Mouse (Mus musculus) midbrain, embryonic 12.5 days (tissue): ENCODE measurements at regions not wholly inside any gene's neighbourhood (a gene's known extent, or its start where the extent isn't known, plus 50 kb on each side); places are given as distances from the start of the nearest gene placed in this dataset.

Experiments used
- ATAC-seq: fragments of 200-750 bp; cut with Nextera tagmentation; 2 replicates; pipeline ENCODE4 v1.8.0; 2017; ENCODE audit warnings: low read depth, moderate TSS enrichment, moderate library complexity; ENCODE audit not compliant: low FRiP score
- H3K27ac ChIP-seq: fragments of 300-500 bp; sonication (generic); replicated peaks from 2 replicates; pipeline ENCODE4 v1.5.1; 2016; ENCODE audit warnings: mild to moderate bottlenecking
- H3K27me3 ChIP-seq: fragments of 300-500 bp; sonication (generic); 2 replicates; pipeline ENCODE4 v1.6.1; 2016; ENCODE audit warnings: mild to moderate bottlenecking
- H3K36me3 ChIP-seq: fragments of 300-500 bp; sonication (generic); 2 replicates; pipeline ENCODE4 v1.6.1; 2016
- H3K4me1 ChIP-seq: fragments of 300-500 bp; sonication (generic); 2 replicates; pipeline ENCODE4 v1.6.1; 2016
- H3K4me2 ChIP-seq: fragments of 300-500 bp; sonication (generic); replicated peaks from 2 replicates; pipeline ENCODE4 v1.6.1; 2016; ENCODE audit warnings: mild to moderate bottlenecking, moderate library complexity
- H3K4me3 ChIP-seq: fragments of 300-500 bp; sonication (generic); 2 replicates; pipeline ENCODE4 v1.5.1; 2016; ENCODE audit warnings: mild to moderate bottlenecking
- H3K9ac ChIP-seq: fragments of 300-500 bp; sonication (generic); replicated peaks from 2 replicates; pipeline ENCODE4 v1.6.1; 2016; ENCODE audit warnings: mild to moderate bottlenecking, moderate library complexity
- H3K9me3 ChIP-seq: fragments of 300-500 bp; sonication (generic); 2 replicates; pipeline ENCODE4 v1.6.1; 2016; ENCODE audit warnings: mild to moderate bottlenecking
- WGBS: fragments of 180-500 bp; shearing (Covaris S2); methylation state at CpG from one replicate; pipeline ENCODE4 v1.1.7; 2016; 5-methylcytosine and 5-hydroxymethylcytosine counted together

GRCm38 (mm10) chr14:80249882-80250281 is 266.0 kb downstream of the Olfm4 start:
- H3K9me3 ChIP-seq: no peaks in the 10 kb centered on the region
- 84% methylated on average over 1 of the region's 1 CpGs for WGBS
- H3K27ac ChIP-seq: no peak overlapping the region
- H3K4me3 ChIP-seq: no peak overlapping the region
- no peak overlapping the region for H3K9ac ChIP-seq
- H3K36me3 ChIP-seq: no peaks in the 10 kb centered on the region
- no peak for ATAC-seq
- no peaks in the 10 kb centered on the region for H3K4me1 ChIP-seq
- H3K4me2 ChIP-seq: no peak overlapping the region
- no peaks in the 10 kb centered on the region for H3K27me3 ChIP-seq

- H3K4me1 ChIP-seq: no peaks in the 10 kb centered on the region
- H3K4me3 ChIP-seq: no peak overlapping the region
- ATAC-seq: no peak
- no peaks in the 10 kb centered on the region for H3K27me3 ChIP-seq
- H3K9me3 ChIP-seq: no peaks in the 10 kb centered on the region
- no peak overlapping the region for H3K4me2 ChIP-seq
- H3K9ac ChIP-seq: no peak overlapping the region
- H3K27ac ChIP-seq: no peak overlapping the region
- H3K36me3 ChIP-seq: no peaks in the 10 kb centered on the region
- WGBS: 54% methylated on average over 3 of the region's 3 CpGs
Observed at GRCm38 (mm10) chr14:80257086-80257485, 273.2 kb downstream of the Olfm4 start.

DNA sequence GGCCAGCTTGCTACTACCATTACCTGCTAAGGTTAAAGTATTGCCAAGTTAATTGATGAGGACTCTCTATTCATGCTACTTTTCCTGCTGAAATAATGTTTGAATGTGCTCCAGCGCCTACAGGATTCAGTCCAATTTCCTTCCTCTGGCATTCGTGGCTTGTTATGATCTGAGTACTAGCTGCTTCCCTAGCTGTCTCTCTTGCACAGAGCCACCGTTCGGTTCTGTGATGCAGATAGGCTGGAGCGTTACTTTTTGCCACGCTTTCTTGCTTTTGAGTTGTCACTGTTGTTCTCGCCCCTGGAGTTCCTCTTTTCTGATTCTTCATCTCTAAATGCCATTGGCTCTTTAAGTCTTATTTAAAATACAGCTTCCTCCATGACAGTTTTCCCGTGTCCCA is 279.3 kb downstream of the Olfm4 start:
- no peaks in the 10 kb centered on the region for H3K9me3 ChIP-seq
- H3K4me1 ChIP-seq: peaks cover 5% of the 10 kb centered on the region
- WGBS: 70% methylated on average over 8 of the region's 8 CpGs
- ATAC-seq: no peak
- no peaks in the 10 kb centered on the region; the same call in 1 of the 2 replicates for H3K27me3 ChIP-seq
- no peaks in the 10 kb centered on the region for H3K36me3 ChIP-seq
- no peak overlapping the region for H3K4me3 ChIP-seq
- no peak overlapping the region for H3K27ac ChIP-seq
- H3K4me2 ChIP-seq: no peak overlapping the region
- no peak overlapping the region for H3K9ac ChIP-seq

DNA sequence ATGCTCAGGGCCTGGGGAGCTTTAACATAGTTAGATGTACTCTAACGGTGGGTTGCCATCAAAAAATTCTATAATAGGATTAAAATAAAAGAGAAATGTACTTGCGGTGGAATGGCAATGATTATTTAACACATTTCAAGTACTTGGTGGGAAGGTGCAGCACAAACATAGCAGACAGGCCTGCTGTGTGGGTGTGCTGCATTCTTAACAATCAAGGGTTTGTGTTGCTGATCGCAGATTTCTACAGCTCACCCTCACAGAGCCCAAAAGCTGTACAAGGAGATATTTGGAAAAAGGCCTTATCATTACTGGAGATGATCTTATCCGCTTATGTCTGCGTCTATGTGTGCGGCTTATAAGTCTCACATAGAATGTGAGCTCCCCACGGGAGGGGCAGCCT is 281.2 kb downstream of the Olfm4 start:
- Histone ChIP-seq H3K4me3 (no peak overlapping the region), H3K9ac (no peak overlapping the region), H3K27ac (no peak overlapping the region), H3K9me3 (no peaks in the 10 kb centered on the region), H3K36me3 (no peaks in the 10 kb centered on the region), H3K4me2 (no peak overlapping the region), H3K27me3 (no peaks in the 10 kb centered on the region; the same call in 1 of the 2 replicates), H3K4me1 (peaks cover 9% of the 10 kb centered on the region)
- WGBS: 86% methylated on average over 7 of the region's 7 CpGs
- no peak for ATAC-seq

- H3K4me3 ChIP-seq: no peak overlapping the region
- 52% methylated on average over 7 of the region's 7 CpGs for WGBS
- ATAC-seq: peak; percentile 81
- H3K27me3 ChIP-seq: peaks cover 4% of the 10 kb centered on the region
- H3K36me3 ChIP-seq: no peaks in the 10 kb centered on the region
- no peaks in the 10 kb centered on the region for H3K9me3 ChIP-seq
- peaks cover 11% of the 10 kb centered on the region for H3K4me1 ChIP-seq
- no peak overlapping the region for H3K27ac ChIP-seq
- H3K4me2 ChIP-seq: no peak overlapping the region
- H3K9ac ChIP-seq: no peak overlapping the region
Observed at GRCm38 (mm10) chr14:80269179-80269951, 285.5 kb downstream of the Olfm4 start.

- Histone ChIP-seq H3K36me3 (no peaks in the 10 kb centered on the region), H3K4me2 (no peak overlapping the region), H3K27ac (no peak overlapping the region), H3K4me3 (no peak overlapping the region), H3K27me3 (peaks cover 4% of the 10 kb centered on the region), H3K4me1 (peaks cover 11% of the 10 kb centered on the region), H3K9me3 (no peaks in the 10 kb centered on the region), H3K9ac (no peak overlapping the region)
- ATAC-seq: peak; percentile 52
- 64% methylated on average over 13 of the region's 13 CpGs for WGBS
Observed at GRCm38 (mm10) chr14:80270063-80270462, 286.2 kb downstream of the Olfm4 start.

DNA sequence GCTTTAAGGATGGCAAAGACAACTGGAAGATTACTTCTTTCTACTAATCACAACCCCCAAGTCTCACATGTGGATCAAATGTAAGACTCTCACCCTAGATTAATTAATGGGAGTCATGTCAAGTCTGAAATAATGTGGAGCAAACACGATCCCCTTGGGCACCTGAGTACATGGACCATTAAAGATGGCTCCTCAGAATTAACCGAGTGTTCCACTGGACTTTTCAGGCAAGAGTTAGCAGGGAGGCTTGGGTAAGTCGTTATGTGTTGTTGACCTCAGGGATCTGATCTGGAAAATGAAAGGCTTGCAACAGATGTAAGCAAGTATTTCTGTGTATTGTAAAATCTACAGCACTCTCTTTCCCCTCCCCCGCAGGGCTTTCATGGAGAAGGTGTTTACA is 296.3 kb downstream of the Olfm4 start:
- 79% methylated on average over 4 of the region's 4 CpGs for WGBS
- Histone ChIP-seq H3K27ac (no peak overlapping the region), H3K9me3 (no peaks in the 10 kb centered on the region), H3K9ac (no peak overlapping the region), H3K4me2 (no peak overlapping the region), H3K27me3 (no peaks in the 10 kb centered on the region), H3K36me3 (no peaks in the 10 kb centered on the region), H3K4me3 (no peak overlapping the region), H3K4me1 (no peaks in the 10 kb centered on the region)
- ATAC-seq: no peak

DNA sequence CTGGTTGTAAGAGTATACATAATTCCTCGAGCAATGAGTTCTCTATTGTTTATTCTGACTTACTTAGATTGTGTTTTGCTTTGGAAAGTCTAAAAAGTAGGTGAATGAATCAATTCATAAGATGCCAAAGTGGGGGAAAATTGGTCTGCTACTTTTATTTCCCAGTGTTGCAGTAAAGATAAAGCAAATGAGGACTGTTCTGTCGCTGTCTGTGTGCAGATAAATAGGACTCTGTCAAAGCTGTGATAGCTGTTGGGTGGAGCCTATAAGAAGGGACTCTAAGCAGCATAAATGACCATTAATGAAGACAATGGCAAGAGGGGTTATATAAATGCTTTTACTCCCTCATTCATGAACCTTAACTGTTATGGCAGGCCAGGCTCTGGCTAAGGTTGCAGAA is 299.8 kb downstream of the Olfm4 start:
- Histone ChIP-seq H3K4me2 (no peak overlapping the region), H3K27ac (no peak overlapping the region), H3K4me3 (no peak overlapping the region), H3K36me3 (no peaks in the 10 kb centered on the region), H3K4me1 (no peaks in the 10 kb centered on the region; the same call in 1 of the 2 replicates), H3K27me3 (no peaks in the 10 kb centered on the region), H3K9me3 (no peaks in the 10 kb centered on the region), H3K9ac (no peak overlapping the region)
- WGBS: 68% methylated on average over 2 of the region's 2 CpGs
- ATAC-seq: no peak

DNA sequence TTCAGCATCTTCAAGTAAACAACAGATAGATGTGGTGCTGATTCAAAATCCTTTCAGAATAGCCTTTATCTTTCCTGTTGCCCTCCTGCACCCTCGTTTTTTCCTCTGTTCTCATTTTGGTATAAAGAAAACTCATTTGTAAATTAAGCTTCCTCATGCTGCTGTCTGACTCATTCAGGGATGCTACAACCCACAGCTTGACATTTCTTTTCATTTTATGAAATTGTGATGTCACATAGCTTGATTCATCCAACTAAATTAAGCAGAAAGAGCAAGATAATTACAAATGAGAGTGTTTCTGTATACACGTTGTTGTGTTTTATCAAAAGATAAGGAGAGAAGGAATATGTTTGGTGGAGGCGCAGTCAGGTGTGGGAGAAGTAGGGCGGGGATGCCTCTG is 307.5 kb downstream of the Olfm4 start:
- 86% methylated on average over 4 of the region's 4 CpGs for WGBS
- H3K27ac ChIP-seq: no peak overlapping the region
- no peaks in the 10 kb centered on the region for H3K27me3 ChIP-seq
- H3K4me2 ChIP-seq: no peak overlapping the region
- no peaks in the 10 kb centered on the region for H3K9me3 ChIP-seq
- no peak overlapping the region for H3K4me3 ChIP-seq
- no peaks in the 10 kb centered on the region for H3K36me3 ChIP-seq
- ATAC-seq: no peak
- no peak overlapping the region for H3K9ac ChIP-seq
- H3K4me1 ChIP-seq: no peaks in the 10 kb centered on the region; the same call in 1 of the 2 replicates

DNA sequence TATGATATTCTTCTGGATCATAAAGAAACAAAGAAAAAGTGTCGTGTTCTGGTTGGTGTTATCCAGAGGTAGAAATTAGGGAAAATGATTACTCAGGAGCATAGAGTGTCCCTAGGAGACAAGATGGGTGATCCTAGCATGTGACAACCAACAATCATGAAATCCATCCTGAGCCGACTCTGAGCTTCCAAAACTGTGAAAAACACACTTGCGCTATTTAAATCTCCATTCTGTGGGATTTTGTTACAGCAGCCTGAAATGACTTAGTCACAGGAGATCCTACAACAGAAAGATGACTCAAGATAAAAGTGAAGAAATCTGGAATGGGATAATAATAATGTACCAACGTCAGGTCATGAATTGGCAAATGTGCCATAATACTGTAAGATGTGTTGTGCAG is 309.5 kb downstream of the Olfm4 start:
- no peak overlapping the region for H3K4me3 ChIP-seq
- H3K9ac ChIP-seq: no peak overlapping the region
- H3K36me3 ChIP-seq: no peaks in the 10 kb centered on the region
- 92% methylated on average over 4 of the region's 4 CpGs for WGBS
- H3K27me3 ChIP-seq: no peaks in the 10 kb centered on the region
- H3K9me3 ChIP-seq: no peaks in the 10 kb centered on the region
- H3K4me1 ChIP-seq: no peaks in the 10 kb centered on the region
- H3K4me2 ChIP-seq: no peak overlapping the region
- H3K27ac ChIP-seq: no peak overlapping the region
- ATAC-seq: no peak

DNA sequence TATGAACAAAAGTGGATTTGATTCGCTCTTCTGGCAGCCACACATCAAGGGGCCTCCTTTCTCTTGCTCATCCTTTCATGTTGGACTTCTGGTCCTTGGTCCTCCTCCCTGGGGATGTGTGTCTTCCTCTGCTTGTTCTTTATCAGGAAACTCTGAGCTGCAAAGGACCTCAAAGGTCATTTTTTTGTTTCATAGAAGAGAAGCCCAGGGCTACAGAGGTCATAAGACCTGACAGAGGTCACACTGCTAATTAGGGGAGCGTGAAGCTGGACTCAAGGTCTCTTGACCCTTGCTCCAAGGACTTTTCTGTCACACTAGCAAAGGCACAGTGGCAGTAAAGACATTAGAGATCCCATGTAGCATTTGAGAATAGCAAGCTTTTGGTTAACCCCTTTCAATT is 345.8 kb downstream of the Olfm4 start:
- no peak for ATAC-seq
- Histone ChIP-seq H3K4me1 (no peaks in the 10 kb centered on the region), H3K4me3 (no peak overlapping the region), H3K9ac (no peak overlapping the region), H3K4me2 (no peak overlapping the region), H3K27me3 (peaks cover 17% of the 10 kb centered on the region; the same call in 1 of the 2 replicates), H3K36me3 (no peaks in the 10 kb centered on the region), H3K9me3 (no peaks in the 10 kb centered on the region), H3K27ac (no peak overlapping the region)
- WGBS: 15% methylated on average over 2 of the region's 2 CpGs

DNA sequence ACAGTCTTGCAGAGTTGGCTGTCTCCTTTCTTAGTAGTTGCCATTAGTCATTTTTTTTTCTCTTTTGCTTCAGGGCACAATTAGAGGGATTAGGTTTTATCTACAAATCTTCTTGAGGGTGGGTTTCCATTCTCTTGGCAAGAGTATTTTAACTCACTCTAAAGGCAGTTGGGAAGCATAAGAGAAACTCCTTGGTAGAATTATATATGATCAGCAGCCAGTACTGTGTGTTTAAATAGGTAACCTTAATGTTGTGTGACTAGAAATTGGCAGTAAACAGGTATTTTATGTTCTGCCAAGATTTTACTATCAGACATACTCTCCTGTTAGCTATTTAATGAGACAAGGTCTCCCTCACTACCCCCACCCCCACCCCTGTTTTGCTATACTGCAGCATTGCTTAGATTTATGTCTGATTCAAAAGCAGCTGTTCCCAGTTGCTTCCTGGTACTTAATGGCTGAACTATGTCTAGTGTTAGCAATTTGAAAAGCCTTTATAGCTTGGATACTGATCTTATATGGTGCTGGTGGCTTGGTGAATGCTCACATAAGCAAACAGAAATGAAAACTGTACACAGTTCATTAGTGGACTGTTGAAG is 378.2 kb downstream of the Olfm4 start:
- no peaks in the 10 kb centered on the region for H3K36me3 ChIP-seq
- H3K27ac ChIP-seq: no peak overlapping the region
- no peak overlapping the region for H3K9ac ChIP-seq
- no peak overlapping the region for H3K4me3 ChIP-seq
- ATAC-seq: no peak
- no peak overlapping the region for H3K4me2 ChIP-seq
- no peaks in the 10 kb centered on the region for H3K9me3 ChIP-seq
- no peaks in the 10 kb centered on the region for H3K27me3 ChIP-seq
- H3K4me1 ChIP-seq: no peaks in the 10 kb centered on the region
